Mouse (Mus musculus): ENCODE measurements around the gene Tcea3. TPM values are rescaled to one million over a fixed set of nuclear protein-coding genes. Genes with fewer than 3 reads are reported as not detected.

Gene Tcea3
- total RNA-seq, 2 experiments from 2014 or later = 0.92 to 1.2 TPM

GRCm38 (mm10) chr4:136228640-136229039 is 18.9 kb upstream of the Tcea3 start:
- DNase-seq = no peak
- intact Hi-C loops (cut with DNase I) = no loop called here

DNA sequence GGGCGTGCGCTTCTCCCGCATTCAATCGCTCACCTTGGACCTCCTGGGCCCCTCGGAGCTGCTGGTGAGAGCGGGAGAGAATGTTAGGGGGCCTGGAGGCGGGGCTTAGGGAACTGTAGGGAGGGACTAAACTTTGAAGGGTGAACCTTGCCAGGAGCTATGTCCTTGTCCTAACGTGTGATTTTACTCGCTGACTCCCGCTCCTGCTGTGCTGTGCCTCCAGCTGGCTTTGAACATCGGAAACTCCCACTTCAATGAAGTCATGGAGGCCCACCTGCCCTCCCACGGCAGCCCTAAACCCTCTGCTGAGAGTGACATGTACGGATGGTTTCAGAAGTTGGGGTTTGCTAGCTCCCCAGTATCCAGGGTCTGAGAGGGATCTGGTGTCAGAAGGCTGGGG is 8.9 kb upstream of the Tcea3 start:
- intact Hi-C loops (cut with DNase I) = no loop called here
- DNase-seq = no peak

- no peak for DNase-seq
- intact Hi-C loops (cut with DNase I) = no loop called here
These were observed 8.4 kb upstream of the Tcea3 start for GRCm38 (mm10) chr4:136239111-136239510.

DNA sequence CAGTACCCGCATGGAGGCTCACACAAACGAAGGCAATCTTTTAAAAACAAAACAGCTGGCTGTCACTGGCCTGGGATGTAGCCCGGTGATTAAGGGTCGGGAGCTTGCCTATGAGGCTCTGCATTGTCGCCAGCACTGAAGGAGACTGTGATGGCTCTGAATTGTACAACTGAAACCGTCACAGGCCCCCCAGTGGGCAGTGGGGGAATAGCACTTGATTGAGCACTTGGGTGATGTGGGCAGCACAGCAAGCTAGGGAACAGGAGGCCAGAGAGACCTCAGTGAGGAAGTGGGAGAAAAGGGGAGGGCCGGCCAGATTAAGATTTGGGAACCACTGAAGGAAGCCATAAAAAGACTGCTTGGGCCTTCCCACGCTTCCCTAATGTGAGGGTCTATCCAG is 7.9 kb upstream of the Tcea3 start:
- intact Hi-C loops (cut with DNase I) = loop anchor here (5.0 kb wide), 1 partner anchor 32 kb away; the partner anchor contains the start of gene Asap3

DNA sequence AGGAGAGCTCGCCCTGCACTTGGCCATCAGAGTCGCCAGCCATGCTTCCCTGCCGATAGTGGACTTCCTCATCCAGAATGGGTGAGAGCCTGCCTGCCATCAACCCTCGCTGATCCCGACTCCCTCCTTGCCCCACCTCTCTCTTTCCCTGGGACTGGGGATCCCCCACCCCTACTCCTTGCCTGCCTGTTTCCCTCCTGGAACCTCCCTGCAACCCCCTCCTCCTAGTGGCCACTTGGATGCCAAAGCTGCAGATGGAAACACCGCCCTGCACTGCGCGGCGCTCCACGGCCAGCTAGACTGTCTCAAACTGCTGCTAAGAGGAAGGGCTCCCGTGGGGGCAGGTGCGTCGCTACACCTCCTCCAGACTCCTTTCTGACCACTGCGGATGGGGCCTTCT is 7.4 kb upstream of the Tcea3 start:
- DNase-seq = no peak
- intact Hi-C loops (cut with DNase I) = loop anchor here (5.0 kb wide), 1 partner anchor 33 kb away; the partner anchor contains the start of gene Asap3

More for the DNA sequence above, 7.9 kb upstream of the Tcea3 start:
- DNase-seq = peak; percentile 83

- intact Hi-C loops (cut with DNase I) = loop anchor here (5.0 kb wide), 1 partner anchor 34 kb away; the partner anchor contains the start of gene Asap3
- DNase-seq = no peak
These were observed 6.6 kb upstream of the Tcea3 start for GRCm38 (mm10) chr4:136240955-136241354.

GRCm38 (mm10) chr4:136242065-136242703 is 5.3 kb upstream of the Tcea3 start:
- intact Hi-C loops (cut with DNase I) = loop anchor here (5.0 kb wide), 1 partner anchor 35 kb away; the partner anchor contains the start of gene Asap3
- DNase-seq = no peak

- intact Hi-C loops (cut with DNase I) = loop anchor here (5.0 kb wide), 1 partner anchor 35 kb away; the partner anchor contains the start of gene Asap3
These were observed 4.8 kb upstream of the Tcea3 start for GRCm38 (mm10) chr4:136242728-136243127.

DNA sequence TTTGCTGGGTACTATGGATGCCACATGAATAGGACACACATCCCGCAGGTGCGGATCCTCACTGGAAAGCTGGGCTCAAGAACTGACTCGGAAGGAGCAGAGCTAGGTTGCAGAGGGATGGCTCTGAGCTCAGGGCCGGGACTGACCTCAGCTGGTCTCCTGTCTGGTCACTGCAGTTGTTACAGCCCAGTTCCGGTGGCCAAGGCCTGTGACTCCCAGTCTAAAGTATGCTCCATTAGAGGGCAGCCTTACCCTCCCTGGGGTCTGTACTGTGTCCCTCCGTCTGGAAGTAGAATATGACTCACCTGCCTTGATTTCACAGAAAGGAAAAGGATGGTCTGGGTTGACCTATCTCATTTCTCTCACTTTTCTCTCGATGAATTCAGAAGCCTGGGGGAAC is 3.3 kb upstream of the Tcea3 start:
- no peak for DNase-seq
- intact Hi-C loops (cut with DNase I) = loop anchor here (5.0 kb wide), 1 partner anchor 37 kb away; the partner anchor contains the start of gene Asap3

More at GRCm38 (mm10) chr4:136242728-136243127, 4.8 kb upstream of the Tcea3 start:
- DNase-seq = no peak

GRCm38 (mm10) chr4:136245681-136246080 is 1.8 kb upstream of the Tcea3 start:
- DNase-seq = no peak
- intact Hi-C loops (cut with DNase I) = no loop called here

DNA sequence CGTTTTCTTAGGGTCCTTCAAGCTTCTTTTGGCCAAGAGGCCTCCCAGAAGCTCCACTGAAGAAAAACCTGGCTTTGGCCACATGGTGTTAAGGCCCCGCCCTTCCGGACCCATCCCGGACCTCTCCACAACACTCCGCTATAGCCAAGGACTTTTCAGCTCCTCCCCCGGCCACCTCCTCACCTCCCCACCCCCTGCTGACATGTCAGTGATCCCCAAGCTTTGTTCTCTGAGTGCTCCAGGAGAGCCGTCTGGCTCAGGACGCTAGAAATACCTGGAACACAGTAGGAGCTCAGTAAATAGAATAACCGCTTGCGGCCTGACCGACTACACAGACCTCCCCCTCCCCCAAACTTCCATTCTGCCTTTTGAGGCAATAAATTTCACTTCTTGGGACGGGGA is 960 bp upstream of the Tcea3 start:
- DNase-seq = no peak
- intact Hi-C loops (cut with DNase I) = no loop called here

DNA sequence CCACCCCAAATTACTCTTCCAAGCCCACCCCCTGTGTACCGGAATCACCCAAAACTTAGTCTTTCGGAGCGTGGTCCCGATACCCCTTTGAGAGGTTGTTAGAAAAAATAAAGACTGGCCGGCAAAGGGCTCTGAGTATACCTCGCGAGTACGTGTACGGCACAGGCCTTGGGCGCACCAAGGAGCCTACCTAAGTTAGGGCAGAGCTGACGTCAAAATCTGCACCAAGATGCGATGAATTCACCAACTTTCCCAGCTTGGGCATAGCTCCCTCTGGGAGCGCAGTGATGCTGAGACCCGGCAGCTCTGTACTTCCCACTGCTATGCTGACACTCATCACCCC is 172 bp upstream of the Tcea3 start:
- intact Hi-C loops (cut with DNase I) = no loop called here
- no peak for DNase-seq

- no peak for DNase-seq
- intact Hi-C loops (cut with DNase I) = no loop called here
These were observed 1.2 kb downstream of the Tcea3 start for GRCm38 (mm10) chr4:136248464-136249331.

DNA sequence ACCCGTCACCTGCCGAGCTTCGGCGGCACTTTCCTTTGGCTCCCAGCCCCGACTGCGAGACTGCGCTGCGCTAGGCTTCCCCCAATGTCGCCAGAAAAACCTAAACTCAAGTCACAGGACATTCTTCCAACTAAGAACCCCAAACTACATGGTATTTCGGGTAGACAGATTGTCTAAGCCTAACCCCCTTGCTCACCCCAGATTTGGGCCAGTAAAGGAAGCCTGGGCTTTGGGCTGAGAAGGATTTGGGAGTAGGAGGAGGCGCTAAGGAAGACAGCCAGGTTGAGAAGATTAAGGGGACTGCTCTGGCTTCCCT is 1.8 kb downstream of the Tcea3 start:
- intact Hi-C loops (cut with DNase I) = no loop called here

DNA sequence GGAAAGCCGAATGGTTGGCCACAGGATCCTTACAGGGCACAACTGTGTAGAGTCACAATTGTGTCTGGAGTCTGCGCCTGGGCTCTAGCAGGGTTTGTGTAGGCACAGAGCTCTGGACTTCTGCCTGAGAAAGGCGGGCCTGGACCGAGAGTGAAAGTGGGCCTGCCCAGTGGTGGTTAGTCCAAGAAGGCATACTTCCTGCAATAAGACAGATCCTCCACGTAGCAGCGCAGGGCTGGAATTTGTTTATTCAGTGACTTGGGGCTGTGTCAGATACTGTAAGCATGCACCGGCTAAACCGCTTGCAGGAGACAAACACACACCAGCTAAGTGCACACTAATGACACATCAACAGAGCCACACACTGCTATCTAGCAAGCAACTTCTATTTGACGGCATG is 2.3 kb downstream of the Tcea3 start:
- intact Hi-C loops (cut with DNase I) = no loop called here
- DNase-seq = no peak

More for the DNA sequence above, 1.8 kb downstream of the Tcea3 start:
- no peak for DNase-seq

DNA sequence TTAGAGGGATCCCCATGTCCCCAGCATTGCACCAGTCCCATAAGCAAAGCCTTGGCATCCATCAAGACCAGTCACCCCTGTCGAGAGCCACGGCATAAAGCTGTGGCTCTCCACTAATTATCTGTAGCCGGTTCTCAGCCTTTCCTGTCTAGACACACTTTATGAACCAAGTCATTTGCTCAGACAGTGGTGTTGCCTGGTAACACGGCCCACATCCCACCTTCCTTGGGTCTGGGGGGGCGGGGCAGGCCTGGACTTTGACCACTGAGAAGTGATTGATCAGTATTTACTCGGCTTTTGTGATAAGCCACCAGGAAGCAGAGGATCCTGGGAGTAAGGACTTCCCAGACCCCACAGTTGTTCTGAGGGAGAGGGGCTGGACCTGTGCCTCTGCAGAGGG is 8.4 kb downstream of the Tcea3 start:
- intact Hi-C loops (cut with DNase I) = no loop called here
- DNase-seq = no peak

DNA sequence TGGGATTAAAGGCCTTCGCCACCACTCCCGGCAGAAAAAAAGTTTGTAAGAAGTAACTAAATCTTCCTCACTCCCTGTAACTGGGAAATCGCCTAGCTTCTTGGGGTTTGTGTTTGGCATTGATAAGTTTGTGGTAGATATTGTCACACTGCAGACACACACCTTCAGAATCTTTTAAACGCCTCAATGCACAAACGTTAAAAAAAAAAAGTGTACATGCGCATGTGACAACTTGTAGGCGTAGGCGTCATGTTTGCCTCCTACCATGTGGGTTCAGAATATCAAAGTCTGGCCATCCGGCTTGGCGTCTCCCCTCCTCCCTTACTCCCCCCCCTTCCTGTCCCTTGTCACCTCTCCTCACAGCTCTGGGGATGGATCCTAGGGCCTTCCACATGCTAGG is 9.2 kb downstream of the Tcea3 start:
- intact Hi-C loops (cut with DNase I) = no loop called here

DNA sequence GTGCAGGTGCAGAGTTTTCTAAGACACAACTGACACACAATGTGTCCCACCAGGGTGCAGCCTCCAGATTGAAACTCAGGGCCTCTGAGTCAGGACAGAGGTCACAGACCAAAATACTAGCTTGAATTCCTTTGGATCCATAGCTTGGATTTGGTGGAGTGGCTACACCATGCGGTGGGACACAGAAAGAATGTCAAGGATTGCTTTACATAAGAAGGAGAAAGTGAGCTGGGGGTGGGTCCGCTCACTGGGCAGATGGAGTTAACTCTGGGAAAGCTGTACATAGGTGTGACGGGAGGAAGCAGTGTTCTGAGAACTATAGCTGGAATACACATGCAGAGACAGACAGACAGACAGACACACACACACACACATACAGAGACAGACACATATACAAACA is 12.4 kb downstream of the Tcea3 start:
- intact Hi-C loops (cut with DNase I) = no loop called here
- no peak for DNase-seq

More for the DNA sequence above, 9.2 kb downstream of the Tcea3 start:
- DNase-seq = no peak

- intact Hi-C loops (cut with DNase I) = no loop called here
- DNase-seq = peak; percentile 89
These were observed 13.1 kb downstream of the Tcea3 start for GRCm38 (mm10) chr4:136260491-136261180.

- intact Hi-C loops (cut with DNase I) = no loop called here
- no peak for DNase-seq
These were observed 14.4 kb downstream of the Tcea3 start for GRCm38 (mm10) chr4:136261912-136262311.

DNA sequence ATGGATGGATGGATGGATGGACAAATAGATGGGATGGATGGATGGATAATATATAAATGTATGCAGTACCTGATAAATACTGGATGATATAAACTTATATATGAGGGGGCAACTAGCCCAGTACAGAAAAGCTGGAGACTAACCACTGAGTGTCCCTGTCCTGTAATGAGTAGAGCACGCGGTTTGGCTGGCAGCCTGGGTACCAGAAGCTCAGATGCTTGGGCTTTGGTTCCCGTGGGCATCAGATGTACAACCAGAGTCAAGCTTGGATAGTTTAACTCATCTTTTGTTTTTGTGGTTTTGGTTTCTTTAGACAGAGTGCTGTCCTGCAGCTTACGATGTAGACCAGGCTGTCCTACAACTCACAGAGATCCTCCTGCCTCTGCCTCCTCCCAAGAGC is 16.0 kb downstream of the Tcea3 start:
- no peak for DNase-seq
- intact Hi-C loops (cut with DNase I) = no loop called here

Measured in left cerebral cortex, postnatal 4 days (tissue).